In the genomic region with DNA sequence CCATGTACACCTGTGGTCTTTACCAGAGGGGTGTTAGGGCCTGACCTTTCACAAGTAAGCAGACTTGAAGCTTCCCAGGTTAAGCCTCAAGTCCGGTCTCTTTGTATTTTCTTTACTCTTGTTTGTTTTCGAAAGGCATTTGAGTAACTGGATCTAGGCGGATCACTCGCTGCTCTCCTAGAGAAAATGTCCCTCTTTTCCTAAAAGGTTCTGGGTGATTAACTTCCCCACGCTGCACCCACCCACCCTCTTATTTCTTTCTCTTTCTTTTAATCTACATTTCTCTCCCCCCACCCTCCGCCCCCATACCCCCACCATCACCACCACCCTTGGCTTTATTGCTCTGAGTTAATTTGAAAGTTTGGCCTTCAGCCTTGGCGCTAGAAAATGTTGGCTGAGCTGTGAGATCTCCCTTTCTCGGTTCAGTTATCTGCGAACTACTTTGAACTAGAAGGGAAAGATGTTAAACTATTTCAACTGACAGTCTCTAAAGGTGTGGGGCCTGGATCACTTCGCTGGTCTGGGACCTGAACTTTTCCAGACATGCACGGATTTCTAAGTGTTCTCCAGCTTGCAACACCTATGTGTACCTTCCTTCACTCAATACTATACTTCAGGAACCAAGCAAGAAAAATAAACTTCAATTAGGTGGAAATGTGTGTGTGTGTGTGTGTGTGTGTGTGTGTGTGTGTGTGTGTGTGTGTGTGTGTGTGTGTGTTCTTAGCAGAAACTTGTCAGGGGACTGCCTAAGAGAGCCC, we compare ENCODE assay signal across 9 mouse cellular contexts. TPM values are rescaled to one million over a fixed set of nuclear protein-coding genes. Genes with fewer than 3 reads are reported as not detected.
A peak's percentile ranks its signal among the peaks of the same experiment; 100 is the strongest.
DNase-seq lines count a peak whose midpoint lies in the region; ATAC-seq and TF ChIP-seq lines count a peak whose summit lies in the region.
"Had no signal": no experiment of that assay in that cellular context is flagged by ENCODE, and none has a peak within 500 bp of the region (broad histone marks: within the 10 kb centered on the region; RNA-seq: fewer than 3 reads in every experiment).

No protein-coding gene starts in this region.

- peaks cover 3% of the 10 kb centered on the region; the same call in 1 of the 2 replicates for H3K27me3 ChIP-seq in heart, embryonic 13.5 days (replicated peaks)
- no peaks in the 10 kb centered on the region; the same call in 1 of the 2 replicates for H3K27me3 ChIP-seq in heart, adult 2 months (ENCODE audit: control insufficient read depth, insufficient read depth, low read length)
- H3K27me3 ChIP-seq in hindbrain, embryonic 16.5 days (replicated peaks; ENCODE audit: control insufficient read depth, insufficient read depth, low read length) = no peaks in the 10 kb centered on the region
- H3K27me3 ChIP-seq in midbrain, embryonic 16.5 days (ENCODE audit: control insufficient read depth, insufficient read depth, low read depth, low read length) = no peaks in the 10 kb centered on the region

- TF ChIP-seq CTCF in heart, adult 2 months (IDR thresholded peaks at IDR 0.05) = no peak
- TF ChIP-seq CTCF in brain, embryonic 14.5 days (IDR thresholded peaks at IDR 0.05; ENCODE audit: borderline replicate concordance, extremely low read depth, insufficient read depth, insufficient read length) = no peak

- H3K79me2 ChIP-seq in heart, adult 2 months (replicated peaks; ENCODE audit: control insufficient read depth, insufficient read depth, low read length) = no peaks in the 10 kb centered on the region

- H3K36me3 ChIP-seq in heart, embryonic 13.5 days = no peaks in the 10 kb centered on the region
- no peaks in the 10 kb centered on the region for H3K36me3 ChIP-seq in heart, adult 2 months (ENCODE audit: control insufficient read depth, insufficient read depth, low read length)
- no peaks in the 10 kb centered on the region for H3K36me3 ChIP-seq in hindbrain, embryonic 16.5 days (ENCODE audit: control insufficient read depth, insufficient read depth, low read length)
- no peaks in the 10 kb centered on the region for H3K36me3 ChIP-seq in midbrain, embryonic 16.5 days (ENCODE audit: control insufficient read depth, insufficient read depth, low read length)

- peak overlapping the region; percentile 93 for H3K27ac ChIP-seq in heart, embryonic 13.5 days (replicated peaks)
- H3K27ac ChIP-seq in heart, adult 2 months = no peak overlapping the region
- H3K27ac ChIP-seq in hindbrain, embryonic 16.5 days (ENCODE audit: low read depth, low read length) = peak overlapping the region; percentile 90
- peak overlapping the region; percentile 97 for H3K27ac ChIP-seq in midbrain, embryonic 16.5 days (ENCODE audit: low read length)

- peak overlapping the region; percentile 72 for H3K4me2 ChIP-seq in heart, embryonic 13.5 days
- peak overlapping the region; percentile 66 for H3K4me2 ChIP-seq in hindbrain, embryonic 16.5 days (ENCODE audit: low read length)
- peak overlapping the region; percentile 67 for H3K4me2 ChIP-seq in midbrain, embryonic 16.5 days (ENCODE audit: low read length)

- ATAC-seq in heart, embryonic 13.5 days (ENCODE audit: extremely low read depth, insufficient number of reproducible peaks, low FRiP score, low TSS enrichment) = no peak
- ATAC-seq in hindbrain, embryonic 16.5 days = no peak
- no peak for ATAC-seq in midbrain, embryonic 16.5 days
- ATAC-seq: CD4-positive, CD25-positive, alpha-beta regulatory T cell, adult 4 months had no signal

- TF ChIP-seq POLR2A in heart, adult 2 months (IDR thresholded peaks at IDR 0.05; ENCODE audit: insufficient read depth, low read depth, low read length) = no peak
- no peak for TF ChIP-seq POLR2A in brain, embryonic 14.5 days (IDR thresholded peaks at IDR 0.05; ENCODE audit: borderline replicate concordance, extremely low read depth, insufficient read depth, insufficient read length, poor library complexity, severe bottlenecking)

- no peaks in the 10 kb centered on the region for H3K9me3 ChIP-seq in heart, embryonic 13.5 days
- H3K9me3 ChIP-seq in hindbrain, embryonic 16.5 days (ENCODE audit: control insufficient read depth, low read length) = no peaks in the 10 kb centered on the region
- no peaks in the 10 kb centered on the region for H3K9me3 ChIP-seq in midbrain, embryonic 16.5 days (replicated peaks; ENCODE audit: control insufficient read depth, low read length, poor library complexity, severe bottlenecking)

- TF ChIP-seq EP300 in heart, adult 2 months (IDR thresholded peaks at IDR 0.05; ENCODE audit: insufficient read depth, low read depth, low read length) = no peak

- H3K4me1 ChIP-seq in heart, embryonic 13.5 days = peaks cover 35% of the 10 kb centered on the region
- no peaks in the 10 kb centered on the region for H3K4me1 ChIP-seq in heart, adult 2 months (ENCODE audit: control insufficient read depth, insufficient read depth, low read length)
- H3K4me1 ChIP-seq in hindbrain, embryonic 16.5 days (ENCODE audit: control insufficient read depth, insufficient read depth, low read depth, low read length) = peaks cover 22% of the 10 kb centered on the region
- peaks cover 16% of the 10 kb centered on the region for H3K4me1 ChIP-seq in midbrain, embryonic 16.5 days (ENCODE audit: control insufficient read depth, insufficient read depth, low read length)

- WGBS in heart, embryonic 13.5 days = 33% methylated on average over 11 of the region's 11 CpGs
- 60% methylated on average over 11 of the region's 11 CpGs for WGBS in heart, adult 2 months
- WGBS in hindbrain, embryonic 16.5 days = 15% methylated on average over 11 of the region's 11 CpGs
- 10% methylated on average over 10 of the region's 11 CpGs for WGBS in midbrain, embryonic 16.5 days

- peak overlapping the region; percentile 98 for H3K9ac ChIP-seq in heart, embryonic 13.5 days
- no peak overlapping the region for H3K9ac ChIP-seq in heart, adult 2 months (ENCODE audit: low read depth, low read length)
- peak overlapping the region; percentile 89 for H3K9ac ChIP-seq in hindbrain, embryonic 16.5 days (ENCODE audit: low read depth, low read length)
- H3K9ac ChIP-seq in midbrain, embryonic 16.5 days (ENCODE audit: low read depth, low read length) = peak overlapping the region; percentile 96

- intact Hi-C loops in heart, adult 2 months (cut with DNase I) = loop anchor here (5.0 kb wide), 2 partner anchors 347 to 497 kb away; no protein-coding TSS in a partner anchor

- no peak for DNase-seq in heart, adult 2 months
- peak; percentile 74 for DNase-seq in brain, embryonic 14.5 days (ENCODE audit: low read depth)
- no peak for DNase-seq in spleen, postnatal 36 days (ENCODE audit: low spot score in 2 of 2)
- no peak for DNase-seq in testis, postnatal 10 days (ENCODE audit: low spot score)
- no peak for DNase-seq in adrenal gland, adult 8-10 months

- peak overlapping the region; percentile 85 for H3K4me3 ChIP-seq in heart, embryonic 13.5 days
- H3K4me3 ChIP-seq in heart, adult 2 months = no peak overlapping the region
- H3K4me3 ChIP-seq in hindbrain, embryonic 16.5 days (ENCODE audit: low read length) = peak overlapping the region; percentile 78
- H3K4me3 ChIP-seq in midbrain, embryonic 16.5 days (ENCODE audit: low read depth, low read length) = peak overlapping the region; percentile 89

RNA-seq across cellular contexts. Expression of a gene that starts 1.0 kb away (rescaled TPM):
- 10.0 and 12.2 TPM in 2 replicates for polyA plus RNA-seq in heart, embryonic 13.5 days (2015; fragmentation: Nextera tagmentation; extraction: Ambion mirVana)
- total RNA-seq in heart, adult 2 months (2021) = 1 to 10 TPM; 2.9 to 3.5 TPM
- polyA plus RNA-seq in heart, adult 2 months (2012; rRNA removed) = 3.0 and 3.8 TPM in 2 replicates
- polyA plus RNA-seq in brain, embryonic 14.5 days (2012; rRNA removed) = 88.1 and 90.0 TPM in 2 replicates
- 11.2 and 12.8 TPM in 2 replicates for polyA plus RNA-seq in hindbrain, embryonic 16.5 days (2015; fragmentation: Nextera tagmentation; extraction: Ambion mirVana)
- polyA plus RNA-seq in midbrain, embryonic 16.5 days (2015; fragmentation: Nextera tagmentation; extraction: Ambion mirVana) = 17.3 and 21.9 TPM in 2 replicates
- 1 to 10 TPM; 3.2 to 6.2 (median 5.4) TPM for total RNA-seq in adrenal gland, adult 8-10 months (2022)
- polyA plus RNA-seq: CD4-positive, CD25-positive, alpha-beta regulatory T cell, adult 4 months had no signal
